Mouse (Mus musculus) ovary, postnatal 10 days (tissue): ENCODE results near the gene Rpl3.

ENCODE experiments used
- DNase-seq: peaks from one replicate; pipeline ENCODE4 v3.0.0; 2022; ENCODE audit warnings: low spot score

The Rpl3 gene

GRCm38 (mm10) chr15:80115256-80115655 is 23.6 kb upstream of the Rpl3 start:
- DNase-seq = no peak

GRCm38 (mm10) chr15:80114414-80114813 is 22.7 kb upstream of the Rpl3 start:
- DNase-seq = no peak

DNA sequence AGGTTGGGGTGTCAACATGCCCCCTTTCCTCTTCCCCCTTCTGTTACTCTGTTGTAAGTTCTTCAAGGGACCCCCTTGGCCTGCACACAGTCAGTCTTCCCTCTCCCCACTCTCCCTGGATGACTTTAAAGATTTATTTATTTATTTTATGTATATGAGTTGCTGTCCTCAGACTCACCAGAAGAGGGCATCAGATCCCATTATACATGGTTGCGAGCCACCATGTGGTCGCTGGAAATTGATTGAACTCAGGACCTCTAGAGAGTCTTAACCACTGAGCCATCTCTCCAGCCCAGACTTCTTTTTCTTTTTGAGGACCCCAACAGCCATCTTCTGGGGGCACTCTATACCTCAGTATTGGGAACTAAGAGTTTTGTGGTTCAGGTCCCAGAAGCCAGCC is 20.8 kb upstream of the Rpl3 start:
- DNase-seq = no peak

DNA sequence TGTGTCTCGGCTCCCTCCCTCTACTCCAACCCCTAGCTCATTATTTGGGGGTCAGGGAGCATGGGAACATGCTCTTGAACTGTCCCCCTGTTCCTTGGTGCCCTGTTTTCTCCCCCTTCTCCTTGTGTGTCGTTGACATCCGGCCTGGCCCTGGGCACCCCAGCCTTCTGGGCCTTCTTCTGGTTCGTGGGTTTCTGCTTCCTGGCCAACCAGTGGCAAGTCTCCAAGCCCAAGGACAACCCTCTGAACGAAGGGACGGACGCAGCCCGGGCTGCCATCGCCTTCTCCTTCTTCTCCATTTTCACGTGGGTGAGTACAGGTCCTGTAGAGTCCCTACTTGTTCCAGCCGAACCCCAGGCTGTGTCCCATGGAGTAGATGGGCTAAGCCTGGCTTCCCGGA is 19.8 kb upstream of the Rpl3 start:
- no peak for DNase-seq

DNA sequence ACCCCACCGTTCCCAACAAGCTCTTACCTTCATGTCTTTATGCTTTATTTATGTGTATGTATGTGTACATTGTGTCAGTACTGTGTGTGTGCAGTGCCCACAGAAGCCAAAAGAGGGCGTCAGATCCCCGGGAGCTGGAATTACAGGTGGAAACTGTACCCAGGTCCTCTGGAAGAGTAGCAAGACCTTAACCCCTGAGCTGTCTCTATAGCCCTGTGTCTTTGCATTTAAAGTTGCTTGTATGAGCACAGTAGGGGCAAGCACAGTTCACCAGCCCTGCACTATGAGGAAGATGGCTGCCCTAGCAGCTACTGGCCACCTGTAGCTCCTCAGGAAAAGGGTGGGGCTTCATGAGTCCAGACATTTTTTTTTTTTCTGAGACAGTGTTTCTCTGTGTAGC is 15.9 kb upstream of the Rpl3 start:
- no peak for DNase-seq

DNA sequence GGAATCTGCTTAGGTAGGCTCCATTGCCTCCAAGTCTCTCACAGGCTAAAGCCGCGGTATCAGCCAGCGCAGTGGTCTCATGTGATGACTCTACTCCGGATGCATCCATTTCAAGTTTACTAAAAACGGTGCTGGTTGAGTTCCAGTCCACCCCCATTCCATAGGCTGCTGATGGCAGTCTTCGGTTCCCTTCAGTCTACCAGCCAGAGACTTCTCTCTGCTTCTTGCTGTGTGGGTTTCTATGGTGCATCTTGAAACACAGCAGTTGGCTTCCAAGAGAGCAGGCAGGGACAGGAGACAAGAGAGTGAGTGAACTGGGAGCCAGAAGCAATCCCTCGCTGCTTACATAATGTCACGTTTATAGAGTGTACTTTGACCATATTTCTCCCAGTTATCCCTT is 15.5 kb upstream of the Rpl3 start:
- no peak for DNase-seq

DNA sequence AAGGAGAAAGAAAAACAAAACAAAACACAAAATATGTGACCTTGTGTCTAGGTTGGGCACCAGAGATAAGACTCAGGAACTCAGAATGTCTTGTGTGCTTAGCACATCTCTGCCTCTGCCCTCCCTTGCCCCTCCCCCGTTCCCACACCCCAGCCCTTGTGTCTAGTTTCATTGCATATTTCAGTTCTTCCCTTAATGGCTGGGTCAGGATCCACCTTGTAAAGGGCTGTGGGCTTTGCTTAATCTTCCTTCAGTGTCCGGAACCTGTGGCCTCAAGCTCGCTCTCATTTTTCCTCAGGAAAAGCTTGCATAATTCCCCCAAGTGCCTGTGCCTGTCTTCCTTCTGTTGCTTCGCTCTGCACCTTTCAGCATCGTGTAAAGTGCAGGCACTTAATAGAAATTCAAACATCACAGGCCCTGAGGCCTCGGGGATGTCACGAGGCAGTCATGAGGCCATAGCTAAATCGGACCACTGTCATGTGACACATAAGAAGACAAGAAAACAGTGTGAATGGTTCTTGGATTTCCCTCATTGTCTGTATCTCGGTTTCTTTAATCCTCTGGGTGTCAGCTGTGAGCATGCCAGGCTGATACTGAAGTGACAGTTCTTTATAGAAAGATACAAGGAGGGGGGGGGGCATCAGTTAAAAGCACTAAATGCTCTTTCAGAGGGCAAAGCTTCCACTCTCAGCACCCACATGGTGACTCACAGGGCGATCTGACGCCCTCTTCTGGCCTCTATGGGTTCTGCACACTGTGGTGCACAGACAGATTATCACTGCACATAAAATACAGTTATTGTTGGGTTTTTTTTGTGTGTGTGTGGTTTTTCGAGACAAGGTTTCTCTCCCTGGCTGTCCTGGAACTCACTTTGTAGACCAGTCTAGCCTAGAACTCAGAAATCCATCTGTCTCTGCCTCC is 14.1 kb upstream of the Rpl3 start:
- DNase-seq = no peak

DNA sequence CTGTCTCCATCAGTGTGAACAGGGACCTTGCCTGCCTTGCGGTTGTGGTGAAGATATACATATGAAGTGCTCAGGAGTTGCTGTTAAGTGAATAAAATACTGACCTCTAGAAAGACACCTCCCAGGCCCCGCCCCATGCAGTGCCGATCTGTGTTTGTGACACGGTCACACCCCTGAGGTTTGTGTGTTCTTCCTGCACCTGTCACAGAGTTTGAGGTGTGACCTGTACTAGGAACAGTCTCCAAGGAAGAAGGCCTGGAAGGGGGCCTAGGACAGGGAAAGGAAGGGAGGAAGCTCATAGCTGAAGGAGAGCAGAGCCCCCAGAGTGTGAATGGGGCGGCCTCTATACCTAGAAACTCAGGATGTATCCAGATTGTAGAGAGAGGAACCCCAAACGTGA is 10.8 kb upstream of the Rpl3 start:
- no peak for DNase-seq

- no peak for DNase-seq
Measured at GRCm38 (mm10) chr15:80101503-80101902, 9.8 kb upstream of the Rpl3 start.

DNA sequence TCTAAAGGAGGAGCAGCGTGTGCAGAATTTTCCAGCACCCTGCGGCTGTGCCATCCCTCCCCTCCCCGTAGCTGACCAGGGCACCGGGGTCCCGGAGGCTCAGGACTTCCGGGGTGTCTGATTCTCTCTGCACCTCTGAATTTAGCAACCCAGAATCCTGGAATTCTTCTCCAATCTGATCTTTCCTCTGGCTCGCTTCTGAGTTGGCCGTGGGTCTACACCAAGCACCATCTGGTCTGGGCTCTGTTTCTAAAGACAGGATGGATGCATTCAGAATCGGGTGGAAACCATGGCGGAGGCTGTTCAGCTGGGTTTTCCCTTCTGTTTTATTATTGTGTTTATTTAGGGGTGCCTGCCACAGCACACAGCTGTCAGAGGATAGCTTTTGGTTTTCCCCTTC is 9.2 kb upstream of the Rpl3 start:
- no peak for DNase-seq

GRCm38 (mm10) chr15:80100196-80100595 is 8.5 kb upstream of the Rpl3 start:
- no peak for DNase-seq

GRCm38 (mm10) chr15:80099477-80099876 is 7.8 kb upstream of the Rpl3 start:
- DNase-seq = no peak

DNA sequence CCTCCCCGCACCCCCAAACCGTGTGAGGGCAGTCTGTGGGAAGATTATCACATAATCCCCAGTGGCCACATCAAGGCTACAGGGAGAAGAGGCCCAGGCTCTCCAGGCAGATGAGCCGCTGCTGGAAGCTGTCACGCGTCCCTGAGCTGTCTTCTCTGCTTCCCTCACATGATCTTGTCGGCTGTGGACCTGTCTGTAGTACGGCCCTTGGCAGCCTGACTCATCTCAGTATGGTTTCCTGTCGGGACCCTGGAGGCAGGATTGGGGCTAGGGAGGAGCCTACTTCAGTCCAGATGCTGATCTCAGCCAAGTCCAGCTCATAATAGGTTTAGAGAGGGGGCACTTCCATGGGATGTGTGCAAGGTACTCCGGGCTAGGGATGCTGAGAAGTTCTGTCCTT is 7.1 kb upstream of the Rpl3 start:
- no peak for DNase-seq

GRCm38 (mm10) chr15:80097999-80098461 is 6.4 kb upstream of the Rpl3 start:
- DNase-seq = no peak

DNA sequence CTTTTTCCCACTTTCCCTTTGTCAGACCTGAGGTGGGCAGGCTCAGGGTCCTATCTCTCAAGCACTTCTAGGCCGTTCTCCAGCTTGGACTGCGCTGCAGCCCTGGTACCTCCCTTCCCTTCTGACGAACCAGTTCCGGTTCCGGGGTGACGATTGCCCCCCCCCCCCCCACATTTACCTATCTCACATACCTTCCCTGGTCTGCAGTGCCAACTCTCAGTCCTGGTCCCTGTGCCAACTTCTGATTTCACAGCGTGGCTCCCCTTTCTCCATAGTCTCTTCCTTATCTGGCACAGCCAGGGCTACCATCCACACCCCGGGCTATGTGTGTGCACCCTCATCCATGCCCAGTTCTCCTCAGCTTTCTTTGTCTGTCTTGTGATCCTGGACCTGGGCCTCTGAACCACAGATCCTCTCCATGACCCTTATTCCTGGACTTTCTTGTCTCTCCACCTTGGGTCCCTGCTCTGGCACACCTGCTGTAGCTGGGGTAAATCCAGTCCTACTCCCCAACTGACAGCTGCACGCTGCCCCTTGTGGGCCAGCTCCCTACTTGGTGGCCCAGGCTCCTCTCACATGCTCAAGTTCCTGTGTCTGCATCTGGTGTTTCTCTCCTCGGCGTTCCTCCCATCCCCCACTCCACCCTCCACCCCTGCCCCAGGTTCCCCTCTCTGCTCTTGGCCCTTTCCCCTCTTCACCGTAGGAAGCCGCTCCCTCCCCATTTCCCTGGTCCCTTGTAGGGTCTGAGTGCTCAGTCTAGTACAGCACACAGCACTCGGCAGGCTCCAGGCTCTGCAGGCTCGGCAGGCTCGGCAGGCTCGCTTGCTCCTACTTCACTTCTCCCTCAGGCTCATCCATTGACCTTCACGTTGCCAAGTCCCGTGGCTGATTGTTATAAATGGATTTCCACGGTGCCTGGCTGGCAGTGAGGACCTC is 5.5 kb upstream of the Rpl3 start:
- DNase-seq = no peak

DNA sequence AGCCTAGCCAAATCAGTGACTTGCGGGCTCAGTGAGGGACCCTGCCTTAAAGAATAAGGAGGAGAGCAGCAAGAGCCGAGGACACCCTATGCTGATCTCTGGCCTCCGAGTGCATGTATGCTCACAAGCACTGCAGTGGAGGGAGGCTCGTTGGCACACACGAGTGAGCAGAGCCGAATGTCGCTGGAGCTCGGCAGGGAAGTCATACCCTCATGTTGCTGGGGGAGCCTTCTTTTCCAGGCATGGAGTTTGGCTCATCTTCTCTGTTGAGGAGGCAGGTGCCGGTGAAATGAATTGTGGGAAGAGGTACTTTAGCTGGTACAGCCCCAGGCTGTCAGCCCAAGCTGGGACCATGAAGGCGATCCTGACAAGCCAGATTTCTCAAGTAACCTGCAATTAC is 4.7 kb upstream of the Rpl3 start:
- no peak for DNase-seq

DNA sequence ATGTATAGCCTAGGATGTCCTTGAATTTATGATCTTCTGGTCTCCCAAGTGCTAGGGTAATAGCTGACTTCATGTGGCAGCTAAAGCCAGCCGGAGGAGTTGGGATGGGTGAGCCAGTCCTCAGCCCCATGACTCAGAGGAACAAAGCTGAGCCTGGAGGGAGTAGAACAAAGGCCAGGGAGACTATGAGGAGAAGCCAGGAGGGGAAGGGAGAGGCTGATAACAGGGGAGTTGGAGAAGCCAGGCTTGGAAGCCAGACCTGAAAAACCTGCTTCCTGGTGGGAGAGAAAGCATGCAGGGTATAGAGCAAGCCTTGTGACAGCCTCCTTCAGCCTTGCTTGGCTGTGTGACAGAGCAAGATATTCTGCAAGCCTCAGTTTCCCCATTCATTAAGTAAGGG is 3.9 kb upstream of the Rpl3 start:
- no peak for DNase-seq

- DNase-seq = no peak
Measured at GRCm38 (mm10) chr15:80094201-80094600, 2.5 kb upstream of the Rpl3 start.

GRCm38 (mm10) chr15:80092599-80092998 is 931 bp upstream of the Rpl3 start:
- DNase-seq = no peak

GRCm38 (mm10) chr15:80092041-80092441 is 373 bp upstream of the Rpl3 start:
- DNase-seq = no peak

DNA sequence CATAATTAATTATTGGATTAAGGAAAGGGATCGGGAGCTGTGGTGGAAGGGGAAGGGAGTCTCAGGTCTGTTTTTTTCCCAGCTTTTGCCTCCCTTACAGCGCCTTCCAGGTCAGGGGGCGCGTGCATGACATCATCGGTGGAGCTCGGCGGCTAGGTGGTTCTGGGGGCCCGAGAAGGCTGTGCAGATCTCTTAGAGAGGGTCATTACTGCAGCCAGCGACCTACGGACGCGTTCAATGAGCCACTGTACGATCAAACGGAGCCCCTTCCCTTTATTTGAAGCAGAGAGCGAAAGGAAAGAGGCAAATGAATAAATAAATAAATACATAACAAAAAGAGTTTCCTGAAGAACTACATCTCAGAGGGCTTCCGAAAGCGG is 937 bp downstream of the Rpl3 start:
- no peak for DNase-seq

- DNase-seq = no peak
Measured at GRCm38 (mm10) chr15:80090155-80090554, 1.5 kb downstream of the Rpl3 start.

GRCm38 (mm10) chr15:80088637-80089036 is 3.0 kb downstream of the Rpl3 start:
- peak; percentile 68 for DNase-seq
